Mouse (Mus musculus) T-helper 1 cell (primary cell): ENCODE results near the gene Ntng1.

Source experiments
- in situ Hi-C: fragments of 300-600 bp; cut with MboI, MseI; formaldehyde crosslinking; loops from one replicate; pipeline ENCODE4 v1.15.1; 2025; ENCODE audit warnings: high pct_unique_total_duplicates

Gene Ntng1

DNA sequence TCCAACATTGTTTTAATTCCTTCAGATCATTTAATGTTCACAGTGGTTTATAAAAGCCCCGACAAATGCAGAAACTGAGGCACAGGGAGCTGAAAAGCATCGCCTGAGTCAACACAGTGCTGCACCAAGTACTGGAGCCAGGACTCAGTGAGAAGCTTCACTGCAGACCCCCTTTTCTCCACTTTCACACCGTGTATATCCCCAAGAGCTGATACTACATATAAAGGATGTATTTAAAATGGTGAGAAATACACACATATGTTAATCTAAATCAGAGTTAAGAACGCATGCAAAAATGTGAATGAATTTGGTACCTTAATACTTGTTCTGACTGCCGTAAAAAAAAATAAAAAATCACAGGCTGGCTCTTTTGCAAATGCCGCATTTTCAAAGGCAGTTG lies 88.4 kb downstream of the Ntng1 start:
- in situ Hi-C loops = no loop called here

DNA sequence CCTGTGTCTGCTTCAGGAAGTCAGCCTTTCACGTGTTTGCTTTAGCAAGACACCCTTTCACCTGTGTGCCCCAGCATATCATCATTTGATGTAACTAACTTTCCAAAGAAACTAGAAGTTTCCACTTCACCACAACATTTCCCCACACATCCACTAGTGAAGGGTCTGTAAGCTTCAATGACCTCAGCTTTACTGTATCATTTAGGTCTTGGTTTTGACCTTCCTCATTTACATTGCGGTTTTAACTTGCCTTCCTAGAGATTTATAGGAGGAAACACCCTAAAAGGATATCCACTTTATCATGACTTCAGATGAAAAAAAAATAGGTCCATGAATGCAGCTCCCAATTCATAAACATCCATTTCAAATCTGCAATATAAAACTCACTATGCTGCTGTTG lies 89.7 kb downstream of the Ntng1 start:
- in situ Hi-C loops = no loop called here

DNA sequence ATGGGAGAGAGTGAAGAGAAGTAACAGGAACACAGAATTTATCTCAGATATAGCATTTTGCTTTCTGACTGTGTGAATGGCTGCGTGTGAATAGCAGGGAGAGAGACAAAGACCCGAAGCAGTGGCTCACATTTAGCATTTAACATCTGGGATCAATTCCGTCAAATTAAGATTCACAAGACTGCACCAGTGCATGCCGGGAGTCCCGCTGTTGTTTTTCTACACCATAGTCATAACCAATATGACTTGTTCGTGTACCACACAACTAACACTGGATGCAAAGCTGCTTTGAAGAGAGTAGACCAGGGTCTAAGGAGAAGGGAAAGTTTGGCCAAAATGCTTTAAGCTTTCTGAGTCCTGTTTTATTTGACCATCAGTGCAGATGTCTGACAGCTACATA lies 95.7 kb downstream of the Ntng1 start:
- in situ Hi-C loops = no loop called here

DNA sequence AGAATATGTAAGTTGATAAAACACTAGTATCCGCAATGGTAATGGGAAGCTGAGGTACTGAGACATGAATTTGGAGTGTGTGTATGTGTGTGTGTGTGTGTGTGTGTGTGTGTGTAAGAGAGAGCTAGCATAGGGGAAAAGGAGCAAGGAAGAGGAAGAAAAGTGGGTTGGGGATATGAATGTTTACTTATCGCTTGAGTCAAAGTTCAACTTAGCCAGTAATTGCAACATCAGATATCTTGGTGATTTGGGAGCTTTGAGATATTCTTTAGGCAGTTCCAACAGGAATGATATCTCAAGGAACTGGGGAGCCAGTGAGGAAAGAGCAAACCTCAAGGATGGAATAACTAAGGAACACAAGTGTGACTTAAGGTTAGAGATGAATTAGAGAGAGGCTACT lies 97.1 kb downstream of the Ntng1 start:
- in situ Hi-C loops = no loop called here

DNA sequence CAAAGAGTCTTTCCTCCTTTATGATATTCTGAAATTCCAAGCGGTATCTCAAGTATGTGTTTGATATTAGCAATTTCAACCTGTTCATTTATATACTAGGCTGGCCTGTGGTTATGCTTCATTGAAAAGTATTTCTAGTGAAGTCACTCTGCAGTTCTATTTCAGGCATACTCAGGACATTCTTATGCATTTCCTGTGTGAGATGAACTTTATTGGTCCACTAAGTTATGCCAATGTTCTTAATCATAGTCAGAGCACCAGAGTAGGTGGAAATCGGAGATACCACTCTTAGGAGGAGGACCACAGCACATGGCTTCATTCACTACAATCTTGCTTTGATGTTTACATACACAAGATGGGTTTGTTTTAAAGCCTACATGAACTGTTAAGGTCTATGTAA lies 99.6 kb downstream of the Ntng1 start:
- in situ Hi-C loops = no loop called here

DNA sequence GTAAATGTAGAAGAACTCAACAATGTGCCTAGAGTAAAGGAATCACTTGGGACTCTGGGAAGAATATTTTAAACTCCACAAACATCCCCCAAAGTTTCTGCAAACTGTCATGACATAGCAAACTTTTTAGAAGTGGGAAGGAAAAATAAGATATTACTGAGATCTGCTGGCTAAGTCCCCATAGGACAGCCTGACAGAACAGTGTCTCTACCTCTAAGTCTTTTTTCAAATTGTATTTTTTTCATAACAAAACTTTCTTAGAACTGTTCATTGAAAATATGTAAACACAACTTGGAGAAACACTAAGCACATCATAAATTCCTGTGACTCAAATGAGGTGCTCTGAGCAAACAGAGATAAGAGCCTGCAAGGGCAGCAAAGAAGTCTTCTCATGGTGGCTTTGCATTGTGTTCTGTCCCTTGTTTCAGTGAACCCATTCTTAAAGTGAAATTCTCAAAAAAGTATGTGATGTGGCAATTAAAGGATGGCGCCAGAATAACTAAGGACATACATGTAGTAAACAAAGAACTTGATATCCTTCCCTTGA lies 100.1 kb downstream of the Ntng1 start:
- in situ Hi-C loops = no loop called here

DNA sequence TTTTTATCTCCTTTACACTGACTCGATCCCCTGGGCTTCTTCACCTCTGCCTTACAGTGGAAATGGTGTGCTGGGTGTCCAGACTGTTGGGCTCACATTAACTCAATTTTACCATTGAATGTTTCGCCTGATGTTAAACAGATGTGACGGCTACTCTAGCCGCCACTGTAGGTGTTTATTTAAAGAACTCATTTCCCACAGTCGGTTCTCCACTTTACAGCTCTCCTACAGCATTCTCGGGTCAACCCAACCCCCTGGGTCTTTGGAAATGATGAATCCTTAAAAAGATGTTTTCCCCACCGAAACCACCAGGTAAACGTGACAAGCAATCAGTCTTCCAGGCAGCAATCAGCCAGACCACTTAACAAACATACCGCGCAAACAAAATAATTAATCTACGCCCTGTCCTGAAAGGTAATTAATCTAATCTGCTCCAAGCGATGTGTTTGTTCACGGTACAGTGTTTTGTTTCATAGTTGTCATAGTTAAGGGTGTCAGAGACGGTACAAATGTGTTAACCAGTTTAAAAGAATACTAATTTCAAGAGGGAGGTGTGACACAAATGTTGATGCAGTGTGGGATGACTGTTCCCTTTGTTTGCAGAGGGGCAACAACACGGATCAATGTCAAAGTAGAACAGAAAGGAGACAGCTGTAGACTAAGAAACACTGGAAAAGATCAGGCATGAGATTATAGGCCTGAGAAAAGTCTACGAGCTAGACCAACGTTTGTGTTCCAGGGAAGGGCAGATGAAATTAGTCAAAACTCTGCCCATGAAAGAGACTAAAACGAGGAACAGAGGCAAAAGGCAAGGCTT lies 120.8 kb downstream of the Ntng1 start:
- in situ Hi-C loops = loop anchor here (25.0 kb wide), 1 partner anchor 1264 kb away; no protein-coding TSS in a partner anchor

DNA sequence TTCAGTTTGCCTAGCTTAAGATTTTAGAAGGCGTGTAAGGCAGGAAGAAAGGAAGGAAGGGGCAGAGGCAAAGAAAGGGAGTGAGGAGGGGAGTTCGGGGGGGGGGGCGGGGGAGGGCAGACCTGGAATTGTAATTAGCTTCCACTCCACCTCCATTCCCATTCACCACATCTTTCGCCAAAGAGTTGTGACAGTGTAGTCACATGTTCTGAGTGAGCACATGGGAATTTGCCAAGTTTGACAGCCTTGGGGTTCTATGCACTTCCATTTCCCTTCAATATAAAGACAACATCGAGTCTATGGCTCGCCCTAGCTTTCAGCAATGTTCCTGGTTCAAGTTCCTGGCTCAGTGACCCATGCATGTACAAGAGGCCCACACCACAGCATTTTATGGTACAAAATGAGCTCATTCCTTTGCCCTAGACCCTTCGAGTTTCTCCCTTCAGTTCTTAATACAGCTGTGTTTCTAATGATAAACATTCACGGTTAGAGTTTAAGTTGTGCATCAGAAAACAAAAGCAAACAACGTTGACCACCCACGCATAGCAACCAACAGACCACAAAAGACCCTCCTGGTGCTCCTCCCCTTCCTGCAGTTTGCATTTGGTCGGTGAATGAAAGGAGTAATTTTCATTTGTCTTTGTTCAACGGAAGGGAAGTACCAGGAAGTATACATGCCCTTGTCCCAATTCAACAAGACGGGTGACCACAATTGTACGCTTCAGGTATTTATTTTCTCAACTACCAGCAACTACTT lies 132.8 kb downstream of the Ntng1 start:
- in situ Hi-C loops = loop anchor here (25.0 kb wide), 1 partner anchor 1276 kb away; no protein-coding TSS in a partner anchor

DNA sequence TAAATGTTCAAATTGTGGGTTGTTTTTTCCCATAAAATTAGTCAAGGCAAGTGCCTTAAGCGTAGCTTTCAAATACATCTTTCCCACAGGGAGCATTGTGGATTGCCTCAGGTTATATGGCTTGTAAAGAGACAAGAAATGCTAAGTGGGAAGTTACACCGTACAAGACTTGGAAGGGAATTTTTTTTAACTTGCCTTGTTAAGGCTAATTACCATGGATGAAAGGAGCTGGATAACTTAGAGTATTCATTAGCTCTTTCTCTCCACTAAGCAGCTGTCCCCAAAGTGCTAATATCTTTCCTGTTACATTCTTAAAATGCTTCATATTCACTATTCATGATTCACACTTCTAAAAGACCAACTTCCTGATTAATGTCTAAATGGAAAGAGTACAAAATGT lies 133.4 kb downstream of the Ntng1 start:
- in situ Hi-C loops = loop anchor here (25.0 kb wide), 1 partner anchor 1277 kb away; no protein-coding TSS in a partner anchor

DNA sequence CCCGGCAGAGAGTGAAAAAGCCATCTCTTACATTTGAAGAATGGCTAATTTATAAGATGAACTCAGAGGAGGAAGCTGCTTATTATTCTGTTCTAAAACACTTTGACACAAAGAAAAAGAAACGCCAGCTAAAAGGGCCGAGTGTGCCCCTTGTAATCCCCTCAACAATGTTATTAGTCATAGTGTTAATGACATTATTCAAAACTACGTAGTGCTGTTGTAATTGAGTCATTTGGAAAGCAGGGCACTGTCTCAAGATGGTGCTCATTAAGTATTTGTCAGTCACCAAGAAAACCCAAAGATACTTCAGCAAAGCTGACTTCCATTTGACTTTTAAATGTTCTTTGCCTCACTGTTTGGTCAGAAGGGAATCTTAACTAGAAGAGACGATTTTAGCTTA lies 143.5 kb downstream of the Ntng1 start:
- in situ Hi-C loops = loop anchor here (25.0 kb wide), 1 partner anchor 1287 kb away; no protein-coding TSS in a partner anchor

DNA sequence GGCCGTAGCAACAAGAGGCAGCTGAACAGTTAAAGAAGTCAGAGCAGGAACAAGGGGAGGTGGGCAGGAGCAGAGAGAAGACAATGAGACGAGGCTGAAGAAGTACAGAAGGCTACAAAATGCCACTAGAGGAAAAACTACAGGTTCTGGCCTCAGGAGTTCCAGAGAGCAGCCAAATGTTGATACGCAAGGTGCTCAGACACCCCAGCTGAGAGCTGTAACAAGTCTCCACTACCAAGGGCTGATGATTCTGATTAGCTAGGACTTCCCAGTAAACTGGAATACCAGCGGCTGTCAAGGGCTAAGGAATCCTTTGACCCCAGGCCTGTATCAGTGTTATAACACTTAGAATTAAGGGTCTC lies 148.2 kb downstream of the Ntng1 start:
- in situ Hi-C loops = no loop called here

DNA sequence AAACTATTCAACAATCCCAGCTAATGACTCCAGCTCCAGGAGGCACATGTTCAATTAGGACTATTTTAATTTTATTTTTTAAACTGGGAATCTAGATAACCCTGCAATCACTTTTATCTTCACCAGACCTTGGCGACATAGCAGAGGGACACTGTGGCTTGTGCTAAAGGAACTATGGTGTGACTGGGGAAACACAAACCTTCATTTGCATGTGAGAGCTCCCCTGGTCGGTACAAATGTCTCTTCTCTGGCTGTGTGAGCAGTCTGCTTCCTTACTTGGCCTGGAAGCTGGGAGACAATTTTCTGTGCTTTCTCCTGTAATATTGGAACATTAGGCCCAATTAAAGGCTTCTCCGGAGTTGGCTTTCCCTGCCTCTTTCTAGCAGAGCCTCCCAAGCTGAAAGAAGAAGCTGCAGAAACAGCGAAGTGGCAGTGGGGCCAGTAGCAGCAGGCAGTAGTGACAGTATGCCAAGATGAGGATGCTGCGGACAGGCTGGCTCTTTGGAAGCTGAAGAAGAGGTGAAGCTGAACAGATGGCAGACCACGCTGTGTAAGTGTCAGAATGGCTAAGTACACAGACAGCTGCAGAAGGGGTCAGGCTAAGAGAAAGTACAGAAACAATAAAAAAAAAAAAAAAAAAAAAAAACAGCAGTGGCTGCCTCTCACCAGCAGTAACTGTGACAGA lies 148.7 kb downstream of the Ntng1 start:
- in situ Hi-C loops = no loop called here

DNA sequence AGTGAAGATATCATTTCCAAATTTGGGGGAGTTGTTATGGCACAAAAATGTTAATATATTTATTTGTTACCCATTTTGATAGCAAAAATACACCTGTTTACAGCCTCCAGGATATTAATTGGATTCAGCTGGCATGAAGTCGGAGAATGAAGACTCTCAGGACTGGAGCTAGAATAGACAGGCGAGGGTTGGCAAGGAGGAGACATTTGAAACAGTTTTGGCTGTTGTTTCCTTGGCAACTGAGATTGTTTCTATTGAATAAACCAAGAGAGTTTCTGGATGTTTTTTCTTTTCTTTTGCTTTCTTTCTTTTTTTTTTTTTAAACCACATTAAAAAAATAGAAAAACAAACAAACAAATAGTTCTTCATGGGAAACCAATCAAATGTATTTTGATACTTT lies 159.7 kb downstream of the Ntng1 start:
- in situ Hi-C loops = no loop called here

DNA sequence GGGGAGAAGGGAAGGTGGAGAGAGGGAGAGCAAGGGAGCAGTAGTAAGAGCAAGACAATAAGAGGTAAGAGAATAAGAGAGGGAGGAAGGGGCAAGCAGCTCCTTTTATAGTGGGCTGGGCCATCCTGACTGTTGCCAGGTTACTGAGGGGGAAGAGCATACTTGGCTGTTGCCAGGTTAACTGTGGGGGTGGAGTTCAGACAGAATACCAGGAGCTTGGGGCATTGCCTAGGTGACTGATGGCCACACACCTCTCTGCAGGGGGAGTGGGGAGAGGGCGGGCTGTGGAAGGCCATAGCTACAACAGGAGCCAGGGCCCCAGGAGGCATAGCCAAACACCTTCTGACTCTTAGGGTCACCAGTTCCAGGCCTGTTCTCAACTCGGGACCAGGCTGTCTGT lies 166.2 kb downstream of the Ntng1 start:
- in situ Hi-C loops = no loop called here

DNA sequence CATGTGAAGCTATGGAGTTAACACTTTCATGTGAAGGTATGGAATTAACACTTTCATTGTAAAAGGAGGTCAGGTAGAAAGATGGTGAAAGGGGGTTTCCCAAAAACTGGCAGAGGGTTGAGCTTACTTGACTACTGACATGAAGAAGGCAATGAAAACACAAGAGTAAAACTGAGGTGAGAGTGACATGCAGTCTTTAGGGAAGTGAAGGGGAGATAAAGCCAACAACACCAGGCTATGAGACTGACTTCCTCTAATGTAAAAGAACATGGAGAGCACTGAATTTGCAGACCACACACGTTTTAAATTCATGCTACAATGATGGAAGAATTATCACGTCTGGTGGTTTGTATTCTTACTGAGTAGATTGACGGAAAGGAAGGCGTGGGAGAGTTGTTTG lies 168.7 kb downstream of the Ntng1 start:
- in situ Hi-C loops = no loop called here

DNA sequence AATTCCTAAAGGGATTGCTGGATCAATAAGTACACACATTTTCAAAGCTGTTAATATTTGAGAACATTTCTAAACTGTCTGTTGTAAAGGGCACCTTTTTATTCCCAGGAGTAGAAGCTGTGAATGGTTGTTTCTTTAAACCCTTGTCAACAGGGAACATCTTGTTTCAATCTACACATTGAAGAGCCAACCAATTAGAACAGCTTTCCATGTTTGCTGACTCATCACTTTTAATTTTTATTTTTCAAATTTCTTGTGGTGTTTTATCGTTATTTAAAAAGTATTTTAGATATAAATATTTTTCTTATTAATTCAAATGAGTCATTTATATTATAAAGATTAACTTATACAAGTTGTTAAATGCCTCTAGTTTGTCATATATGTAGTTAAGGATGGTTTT lies 172.3 kb downstream of the Ntng1 start:
- in situ Hi-C loops = loop anchor here (25.0 kb wide), 1 partner anchor 734 kb away; no protein-coding TSS in a partner anchor

DNA sequence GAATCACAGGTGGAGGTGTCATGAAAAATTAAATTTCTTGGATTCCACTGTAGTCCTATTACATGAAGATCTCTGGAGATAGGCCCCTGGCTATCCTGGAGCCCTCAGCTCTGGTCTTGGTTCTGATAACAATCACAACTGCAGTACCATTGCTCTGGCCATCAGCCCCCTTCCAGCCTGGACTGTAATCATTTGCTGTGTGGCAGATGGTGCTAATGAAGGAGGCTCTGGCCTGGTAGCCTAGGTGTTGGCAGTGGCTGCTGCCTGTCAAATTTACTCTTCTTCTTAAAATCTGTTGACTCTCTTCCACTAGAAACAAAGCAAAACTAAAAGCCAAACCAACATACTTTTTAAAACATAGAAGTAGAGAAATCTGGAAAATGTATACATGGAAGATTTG lies 173.6 kb downstream of the Ntng1 start:
- in situ Hi-C loops = loop anchor here (25.0 kb wide), 1 partner anchor 733 kb away; no protein-coding TSS in a partner anchor

DNA sequence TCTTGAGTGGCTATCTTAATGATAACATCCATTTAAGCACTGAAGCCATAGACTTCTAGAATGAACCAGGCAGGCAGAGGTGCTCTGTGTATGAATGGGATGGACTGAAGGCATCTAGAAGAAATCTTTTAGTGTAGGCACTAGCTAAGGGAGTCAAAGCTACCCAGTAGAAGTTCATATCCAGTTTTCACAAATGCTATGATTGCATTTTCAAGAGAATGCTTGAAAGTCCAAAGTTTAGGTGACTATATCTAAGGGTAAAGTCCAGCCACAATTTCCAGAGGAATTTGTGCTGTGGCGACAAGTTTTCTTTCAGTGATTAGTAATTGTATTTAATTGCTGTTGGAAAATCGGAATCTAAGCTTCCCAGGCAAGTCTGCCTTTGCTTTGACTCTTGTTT lies 181.2 kb downstream of the Ntng1 start:
- in situ Hi-C loops = loop anchor here (25.0 kb wide), 1 partner anchor 725 kb away; no protein-coding TSS in a partner anchor

DNA sequence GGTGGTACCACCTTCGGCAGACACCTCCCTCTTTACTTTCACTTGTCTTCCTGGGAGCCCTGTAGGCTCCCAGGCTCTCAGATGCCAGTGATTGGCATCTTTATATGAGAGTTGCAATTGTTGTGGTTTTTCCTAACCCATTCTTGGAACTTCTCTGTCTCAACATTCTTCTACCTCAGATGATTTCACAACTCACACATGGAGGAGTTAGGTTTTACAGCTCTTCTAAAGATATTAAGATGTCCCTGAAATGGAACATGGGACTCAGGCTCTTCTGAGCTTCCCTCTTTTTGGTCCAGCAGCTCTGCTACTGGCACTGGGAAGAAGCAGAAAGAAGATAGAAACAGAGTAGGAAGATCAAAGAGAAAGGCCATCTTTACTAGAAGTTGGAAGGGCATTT lies 200.9 kb downstream of the Ntng1 start:
- in situ Hi-C loops = no loop called here

DNA sequence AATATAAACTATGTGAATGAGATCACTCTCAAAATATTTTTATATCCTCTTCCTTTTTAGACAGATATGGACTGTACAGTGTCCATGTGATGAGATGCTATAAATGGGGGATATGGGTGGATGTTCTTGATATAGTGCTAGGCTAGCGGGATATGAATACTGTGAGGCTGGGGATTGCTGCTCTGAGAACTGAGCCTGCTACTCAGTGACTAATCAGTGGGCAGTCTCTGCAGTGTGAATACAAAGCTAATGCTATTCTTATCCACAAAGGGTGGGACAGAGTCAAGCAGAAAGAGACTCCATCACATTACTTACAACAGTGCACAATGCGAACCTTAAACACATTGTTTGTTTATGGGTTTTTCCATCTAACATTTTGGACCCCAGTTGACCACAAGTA lies 206.2 kb downstream of the Ntng1 start:
- in situ Hi-C loops = no loop called here

DNA sequence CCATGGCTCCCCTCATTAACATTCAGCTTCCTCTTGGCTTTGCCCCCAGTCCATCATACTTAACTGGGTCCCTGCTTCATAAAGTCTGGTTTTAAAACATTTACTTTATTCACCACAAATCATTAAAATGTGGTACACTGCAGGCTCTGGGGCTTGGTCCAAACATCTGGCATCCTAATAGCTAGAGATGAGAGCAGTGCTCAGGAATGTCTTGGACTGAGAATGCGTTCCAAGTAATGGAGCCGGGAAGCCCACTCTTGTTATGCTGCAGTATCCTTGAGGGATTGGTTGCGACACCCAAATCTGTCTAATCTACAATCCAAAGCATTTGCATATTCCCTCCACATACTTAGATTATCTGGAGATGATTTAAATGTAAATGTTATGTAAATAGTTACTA lies 207.5 kb downstream of the Ntng1 start:
- in situ Hi-C loops = no loop called here

DNA sequence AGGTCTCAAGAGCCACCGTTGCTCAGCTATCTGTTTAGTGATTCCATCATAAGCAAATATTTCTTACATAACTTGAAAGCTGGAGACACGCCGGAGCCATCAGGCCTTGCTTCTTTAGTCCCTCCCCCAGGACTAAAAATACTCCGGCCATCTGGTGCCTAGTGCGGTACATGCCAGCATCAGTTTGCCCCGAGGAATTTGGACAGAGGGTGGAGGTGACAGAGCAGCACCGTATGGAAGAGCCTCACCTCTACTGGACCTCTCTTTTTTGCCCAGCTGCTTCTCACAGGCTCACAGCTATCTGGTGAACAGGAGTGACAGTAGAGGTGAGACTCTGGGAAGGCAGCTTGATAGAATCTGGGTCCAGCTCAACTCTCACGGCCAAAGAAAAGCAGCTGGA lies 211.6 kb downstream of the Ntng1 start:
- in situ Hi-C loops = no loop called here
